In the genomic region with DNA sequence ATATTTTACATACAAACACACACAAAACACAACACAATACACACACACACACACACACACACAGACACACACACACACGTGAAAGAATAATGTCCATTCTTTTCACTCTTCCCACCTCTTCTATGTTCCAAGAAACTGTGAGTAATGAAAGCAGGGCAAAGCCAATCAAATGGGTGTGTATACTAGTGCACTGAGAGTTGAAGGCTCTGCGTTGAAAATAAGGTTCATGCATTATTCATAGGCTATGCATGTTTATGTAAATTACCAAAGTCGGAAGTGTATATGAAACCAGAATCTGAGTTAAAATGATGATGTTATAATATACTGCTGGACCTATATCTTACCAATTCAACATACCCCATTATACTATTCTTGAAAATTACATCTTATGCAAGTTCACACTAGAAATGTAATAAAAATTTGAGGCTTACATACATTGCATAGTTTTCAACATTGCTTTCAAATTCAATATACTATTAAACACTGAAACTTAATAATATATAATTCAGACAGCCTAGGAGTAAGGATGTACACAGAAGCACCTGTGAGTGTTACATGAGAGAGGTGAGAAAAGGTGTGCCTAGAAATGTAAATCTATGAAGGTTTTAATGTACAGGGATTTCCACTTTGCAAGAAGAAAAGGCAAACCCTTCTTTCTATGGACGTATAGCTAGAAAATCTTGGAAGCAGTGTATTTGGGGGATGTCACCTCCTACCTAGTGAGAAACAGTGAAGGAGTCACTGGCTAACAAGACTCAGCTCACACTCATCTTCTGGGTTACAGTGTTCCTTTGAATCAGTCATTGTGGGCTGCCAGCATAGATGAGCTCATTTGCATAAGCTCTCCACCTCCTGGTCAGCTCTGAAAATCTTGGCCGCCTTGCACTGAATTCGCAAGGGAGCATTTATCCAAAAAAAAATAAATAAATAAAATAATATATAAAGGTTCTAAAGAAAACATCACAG, we compare ENCODE assay signal across 11 mouse cellular contexts.
A peak's percentile ranks its signal among the peaks of the same experiment; 100 is the strongest.
DNase-seq lines count a peak whose midpoint lies in the region; ATAC-seq lines count a peak whose summit lies in the region.
"Had no signal": no experiment of that assay in that cellular context is flagged by ENCODE, and none has a peak within 500 bp of the region (broad histone marks: within the 10 kb centered on the region; RNA-seq: fewer than 3 reads in every experiment).

No protein-coding gene starts in this region.

- no peaks in the 10 kb centered on the region for H3K27me3 ChIP-seq in hindbrain, embryonic 16.5 days (replicated peaks; ENCODE audit: control insufficient read depth, insufficient read depth, low read length)
- H3K27me3 ChIP-seq in midbrain, embryonic 16.5 days (ENCODE audit: control insufficient read depth, insufficient read depth, low read depth, low read length), result no peaks in the 10 kb centered on the region
- H3K27me3 ChIP-seq: embryonic facial prominence, embryonic 15.5 days had no signal

- H3K27ac ChIP-seq in hindbrain, embryonic 16.5 days (ENCODE audit: low read depth, low read length), result peak overlapping the region; percentile 62
- H3K27ac ChIP-seq in midbrain, embryonic 16.5 days (ENCODE audit: low read length), result peak overlapping the region; percentile 77
- H3K27ac ChIP-seq: embryonic facial prominence, embryonic 15.5 days had no signal

- intact Hi-C loops in left cerebral cortex, postnatal 10 days (cut with DNase I), result no loop called here

- H3K9me3 ChIP-seq in hindbrain, embryonic 16.5 days (ENCODE audit: control insufficient read depth, low read length), result no peaks in the 10 kb centered on the region
- H3K9me3 ChIP-seq in midbrain, embryonic 16.5 days (replicated peaks; ENCODE audit: control insufficient read depth, low read length, poor library complexity, severe bottlenecking), result no peaks in the 10 kb centered on the region
- H3K9me3 ChIP-seq: embryonic facial prominence, embryonic 15.5 days had no signal

- H3K9ac ChIP-seq in hindbrain, embryonic 16.5 days (ENCODE audit: low read depth, low read length), result no peak overlapping the region
- no peak overlapping the region for H3K9ac ChIP-seq in midbrain, embryonic 16.5 days (ENCODE audit: low read depth, low read length)
- H3K9ac ChIP-seq: embryonic facial prominence, embryonic 15.5 days had no signal

- peak; percentile 17 for DNase-seq in left cerebral cortex, adult 11 months (ENCODE audit: low spot score)
- DNase-seq in left cerebral cortex, postnatal 10 days (ENCODE audit: extremely low spot score in 1 of 2, low spot score in 2 of 2), result no peak
- DNase-seq in telencephalon, adult 2 months (ENCODE audit: low read depth, low spot score), result peak; percentile 68
- DNase-seq in urinary bladder, postnatal 36 days (ENCODE audit: low spot score in 2 of 2), result no peak
- no peak for DNase-seq in adipocyte (ENCODE audit: low spot score)
- DNase-seq: heart, adult 18-20 months; lung, adult 18-20 months; thymus, postnatal 36 days had no signal

- no peak overlapping the region for H3K4me3 ChIP-seq in hindbrain, embryonic 16.5 days (ENCODE audit: low read length)
- no peak overlapping the region for H3K4me3 ChIP-seq in midbrain, embryonic 16.5 days (ENCODE audit: low read depth, low read length)
- H3K4me3 ChIP-seq: embryonic facial prominence, embryonic 15.5 days had no signal

- no peaks in the 10 kb centered on the region for H3K4me1 ChIP-seq in hindbrain, embryonic 16.5 days (ENCODE audit: control insufficient read depth, insufficient read depth, low read depth, low read length)
- peaks cover 7% of the 10 kb centered on the region for H3K4me1 ChIP-seq in midbrain, embryonic 16.5 days (ENCODE audit: control insufficient read depth, insufficient read depth, low read length)
- H3K4me1 ChIP-seq: embryonic facial prominence, embryonic 15.5 days had no signal

- WGBS in hindbrain, embryonic 16.5 days, result 19% methylated on average over 6 of the region's 6 CpGs
- WGBS in midbrain, embryonic 16.5 days, result 16% methylated on average over 6 of the region's 6 CpGs

- no peak overlapping the region for H3K4me2 ChIP-seq in hindbrain, embryonic 16.5 days (ENCODE audit: low read length)
- H3K4me2 ChIP-seq in midbrain, embryonic 16.5 days (ENCODE audit: low read length), result peak overlapping the region; percentile 18; the same call in 1 of the 2 replicates
- H3K4me2 ChIP-seq: embryonic facial prominence, embryonic 15.5 days had no signal

- no peaks in the 10 kb centered on the region for H3K36me3 ChIP-seq in hindbrain, embryonic 16.5 days (ENCODE audit: control insufficient read depth, insufficient read depth, low read length)
- H3K36me3 ChIP-seq in midbrain, embryonic 16.5 days (ENCODE audit: control insufficient read depth, insufficient read depth, low read length), result no peaks in the 10 kb centered on the region
- H3K36me3 ChIP-seq: embryonic facial prominence, embryonic 15.5 days had no signal

- ATAC-seq in hindbrain, embryonic 16.5 days, result peak; percentile 89
- ATAC-seq in midbrain, embryonic 16.5 days, result peak; percentile 89

Comparison
In these comparisons a context has a peak if more than half of its experiments do, and no peak if none do; other contexts are left out.
1. DNase-seq: peak in left cerebral cortex, adult 11 months (single experiment) and telencephalon, adult 2 months (single experiment); none in left cerebral cortex, postnatal 10 days (0 of 2), urinary bladder, postnatal 36 days (0 of 2) and adipocyte (single experiment).